Mouse (Mus musculus) inflammation-experienced regulatory T-cells, adult 6 months (primary cell): ENCODE results near the gene Cxadr. TPM values are rescaled to one million over a fixed set of nuclear protein-coding genes. Genes with fewer than 3 reads are reported as not detected.

Experiments used
- ATAC-seq: one replicate; pipeline ENCODE4 v1.8.0; 2017
- polyA plus RNA-seq, 3 experiments: library from polyadenylated mRNA; unstranded; fragments of 100-300 nt; shearing (Covaris generic); gene quantifications; one replicate each; pipeline ENCODE4 v1.2.1; 2017

Gene Cxadr
- polyA plus RNA-seq, 3 experiments from 2014 or later: 0.65 to 1.5 (median 1.1) TPM

- no peak for ATAC-seq
Measured at GRCm38 (mm10) chr16:78372786-78373185, 71.5 kb downstream of the Cxadr start.

GRCm38 (mm10) chr16:78373743-78374142 is 72.5 kb downstream of the Cxadr start:
- ATAC-seq: no peak

GRCm38 (mm10) chr16:78375222-78375621 is 73.9 kb downstream of the Cxadr start:
- ATAC-seq: peak; percentile 38

GRCm38 (mm10) chr16:78375821-78376691 is 74.8 kb downstream of the Cxadr start:
- peak; percentile 47 for ATAC-seq

- peak; percentile 82 for ATAC-seq
Measured at GRCm38 (mm10) chr16:78376745-78377570, 75.7 kb downstream of the Cxadr start, which contains the start of gene Btg3. TSS of gene Btg3 (minus strand) at chr16:78377192.

- no peak for ATAC-seq
Measured at GRCm38 (mm10) chr16:78378493-78378892, 77.2 kb downstream of the Cxadr start.

GRCm38 (mm10) chr16:78389122-78389521 is 87.8 kb downstream of the Cxadr start:
- ATAC-seq: no peak

- ATAC-seq: no peak
Measured at GRCm38 (mm10) chr16:78389986-78390385, 88.7 kb downstream of the Cxadr start.

- ATAC-seq: no peak
Measured at GRCm38 (mm10) chr16:78391354-78391753, 90.1 kb downstream of the Cxadr start.

GRCm38 (mm10) chr16:78398734-78399133 is 97.4 kb downstream of the Cxadr start:
- ATAC-seq: no peak

- ATAC-seq: no peak
Measured at GRCm38 (mm10) chr16:78399423-78399822, 98.1 kb downstream of the Cxadr start.

GRCm38 (mm10) chr16:78402316-78402715 is 101.0 kb downstream of the Cxadr start:
- no peak for ATAC-seq

- ATAC-seq: no peak
Measured at GRCm38 (mm10) chr16:78406657-78407056, 105.4 kb downstream of the Cxadr start.

GRCm38 (mm10) chr16:78407855-78408254 is 106.6 kb downstream of the Cxadr start:
- no peak for ATAC-seq

Other genes with a start within 250 kb of the Cxadr start
- 10 to 100 TPM in 1 of 3 experiments, 1 to 10 TPM in 2; 6.6 to 12.3 (median 8.0) TPM for gene Btg3, start 75.7 kb downstream of the Cxadr start, polyA plus RNA-seq